17 mouse cellular contexts compared by ENCODE assay signal in genomic region chr4:130787530-130787929, GRCm38 (mm10). TPM values are rescaled to one million over a fixed set of nuclear protein-coding genes. Genes with fewer than 3 reads are reported as not detected.
DNase-seq lines count a peak whose midpoint lies in the region; TF ChIP-seq lines count a peak whose summit lies in the region.
"Had no signal": no experiment of that assay in that cellular context is flagged by ENCODE, and none has a peak within 500 bp of the region (broad histone marks: within the 10 kb centered on the region; RNA-seq: fewer than 3 reads in every experiment).

No protein-coding gene starts in this region.

- H3K79me2 ChIP-seq in liver, adult 2 months (ENCODE audit: control insufficient read depth, insufficient read depth, low read length), result no peaks in the 10 kb centered on the region
- no peaks in the 10 kb centered on the region for H3K79me2 ChIP-seq in macrophage (ENCODE audit: inconsistent target)

- H3K4me3 ChIP-seq in liver, adult 2 months (ENCODE audit: insufficient read depth, low read depth, low read length), result no peak overlapping the region
- H3K4me3 ChIP-seq in macrophage (ENCODE audit: inconsistent target), result no peak overlapping the region
- H3K4me3 ChIP-seq: embryonic facial prominence, embryonic 10.5 days; forebrain, embryonic 13.5 days; hindbrain, embryonic 12.5 days had no signal

- H3K36me3 ChIP-seq in liver, adult 2 months (ENCODE audit: control insufficient read depth, insufficient read depth, low read length), result no peaks in the 10 kb centered on the region
- no peaks in the 10 kb centered on the region for H3K36me3 ChIP-seq in macrophage (ENCODE audit: inconsistent target)
- H3K36me3 ChIP-seq: hindbrain, embryonic 12.5 days had no signal

- peak; percentile 42 for DNase-seq in liver, adult 2 months (ENCODE audit: extremely low read depth, low read depth, low spot score)
- DNase-seq in liver, result no peak
- peak; percentile 48 for DNase-seq in lung, postnatal 36 days
- no peak for DNase-seq in lung, postnatal 10 days
- no peak for DNase-seq in thymus, postnatal 25 days
- DNase-seq: adrenal gland, adult 2 months; adrenal gland, postnatal 25 days; cerebellum, adult 2 months; forebrain, postnatal 0 days; gastrocnemius, postnatal 14 days; heart, postnatal 10 days; heart, postnatal 4 days had no signal

- TF ChIP-seq CTCF in liver, adult 2 months (IDR thresholded peaks at IDR 0.05; ENCODE audit: low read depth, low read length), result no peak

- no peak overlapping the region for H3K9ac ChIP-seq in liver, adult 2 months (ENCODE audit: low read depth, low read length)
- H3K9ac ChIP-seq: forebrain, embryonic 13.5 days; forebrain, postnatal 0 days; hindbrain, embryonic 12.5 days had no signal

- 72% methylated on average over 5 of the region's 5 CpGs for WGBS in liver, adult 2 months
- WGBS in macrophage (ENCODE audit: missing documents), result 50% methylated on average over 5 of the region's 5 CpGs

- peak overlapping the region; percentile 38 for H3K27ac ChIP-seq in liver, adult 2 months (replicated peaks; ENCODE audit: insufficient read depth, low read depth, low read length)
- peak overlapping the region; percentile 21 for H3K27ac ChIP-seq in macrophage
- H3K27ac ChIP-seq: embryonic facial prominence, embryonic 10.5 days; forebrain, embryonic 13.5 days; hindbrain, embryonic 12.5 days had no signal

- TF ChIP-seq POLR2A in liver, adult 2 months (IDR thresholded peaks at IDR 0.05; ENCODE audit: extremely low read depth, insufficient read depth, low read length), result no peak

- H3K27me3 ChIP-seq in liver, adult 2 months (ENCODE audit: control insufficient read depth, insufficient read depth, low read length), result no peaks in the 10 kb centered on the region
- H3K27me3 ChIP-seq: Patski had no signal

- H3K4me1 ChIP-seq in liver, adult 2 months (ENCODE audit: control insufficient read depth, insufficient read depth, low read length), result no peaks in the 10 kb centered on the region

RNA-seq across cellular contexts. Expression of gene Sdc3, which starts 4.8 kb away (rescaled TPM):
- 11.1 and 18.1 TPM in 2 replicates for total RNA-seq in liver, adult 2 months (2014; rRNA removed)
- polyA plus RNA-seq in liver, adult 2 months (2012; rRNA removed), result 23.2 and 37.1 TPM in 2 replicates
- 100 to 1,000 TPM in 19 of 26 experiments, 10 to 100 TPM in 7; 22.5 to 373 (median 145) TPM for total RNA-seq in macrophage (2018; cell fraction: chromatin; rRNA removed)
- total RNA-seq in macrophage (2018; cell fraction: cytosol; rRNA removed), result 100 to 1,000 TPM; 388 to 983 (median 585) TPM
- total RNA-seq in macrophage (2018; cell fraction: nucleus; rRNA removed), result 1,000 to 10,000 TPM in 4 of 26 experiments, 100 to 1,000 TPM in 22; 221 to 1,187 (median 556) TPM
- polyA plus RNA-seq in macrophage (2018), result 449 to 1,011 TPM (median 478 TPM) in 3 replicates

Comparison
In these comparisons a context has a peak if more than half of its experiments do, and no peak if none do; other contexts are left out.
1. DNase-seq: peak in liver, adult 2 months (single experiment) and lung, postnatal 36 days (single experiment); none in liver (single experiment), lung, postnatal 10 days (single experiment) and thymus, postnatal 25 days (single experiment).
2. RNA of gene Sdc3, which starts 4.8 kb away (polyA plus RNA-seq): 449 to 1,011 TPM in macrophage; 23.2 to 37.1 TPM in liver, adult 2 months; every median in the first group is over 10 times any median in the second.